Mouse (Mus musculus) MEL (cell line): ENCODE results near the gene Cldnd2. TPM values are rescaled to one million over a fixed set of nuclear protein-coding genes. Genes with fewer than 3 reads are reported as not detected.

Experiments
- DNase-seq: peaks from one replicate; pipeline ENCODE4 v3.0.0; 2011; ENCODE audit warnings: low read depth, low spot score
- H3K27ac ChIP-seq: 2 replicates; pipeline ENCODE4 v1.5.1; 2012; ENCODE audit warnings: low read depth, mild to moderate bottlenecking, control low read depth, low read length, moderate library complexity; ENCODE audit not compliant: control insufficient read depth
- H3K27me3 ChIP-seq, 2 experiments: fragments of 150-350 bp in 1 of 2; sonication (generic) in 1 of 2; 2 replicates each; pipeline ENCODE4 v1.6.1; 2012; ENCODE audit warnings: low read length in 2 of 2, mild to moderate bottlenecking in 2 of 2, improper control_type of control experiment in 1 of 2, moderate library complexity in 1 of 2; ENCODE audit not compliant: insufficient read depth in 2 of 2, control insufficient read depth in 1 of 2
- H3K36me3 ChIP-seq, 2 experiments: 2 replicates each; pipeline ENCODE4 v1.6.1; 2012 to 2014; ENCODE audit warnings: low read length in 2 of 2, improper control_type of control experiment in 1 of 2, inconsistent platforms in 1 of 2, mild to moderate bottlenecking in 1 of 2; ENCODE audit not compliant: insufficient read depth in 2 of 2, control insufficient read depth in 1 of 2
- H3K4me1 ChIP-seq, 2 experiments: fragments of 150-350 bp in 1 of 2; sonication (generic) in 1 of 2; 2 replicates each; pipeline ENCODE4 v1.6.1; 2012; ENCODE audit warnings: low read length in 2 of 2, improper control_type of control experiment in 1 of 2, mild to moderate bottlenecking in 1 of 2; ENCODE audit not compliant: insufficient read depth in 2 of 2, control insufficient read depth in 1 of 2
- H3K4me3 ChIP-seq, 2 experiments: fragments of 150-350 bp in 1 of 2; sonication (generic) in 1 of 2; 2 replicates each; pipeline ENCODE4 v1.5.1; 2012; ENCODE audit warnings: low read depth in 2 of 2, low read length in 2 of 2, mild to moderate bottlenecking in 2 of 2, moderate library complexity in 2 of 2, control low read depth in 1 of 2, improper control_type of control experiment in 1 of 2; ENCODE audit not compliant: control insufficient read depth in 1 of 2, insufficient read depth in 1 of 2
- H3K79me2 ChIP-seq: 2 replicates; pipeline ENCODE4 v1.6.1; 2012; ENCODE audit warnings: mild to moderate bottlenecking, low read length, moderate library complexity; ENCODE audit not compliant: control insufficient read depth, poor library complexity, insufficient read depth
- H3K9ac ChIP-seq: 2 replicates; pipeline ENCODE4 v1.6.1; 2012; ENCODE audit warnings: low read depth, mild to moderate bottlenecking, control low read depth, low read length, moderate library complexity; ENCODE audit not compliant: control insufficient read depth, poor library complexity, severe bottlenecking
- H3K9me3 ChIP-seq: fragments of 150-350 bp; sonication (generic); replicated peaks from 2 replicates; pipeline ENCODE4 v1.6.1; 2012; ENCODE audit warnings: mild to moderate bottlenecking, low read length, improper control_type of control experiment, moderate library complexity; ENCODE audit not compliant: insufficient read depth
- CHD2 ChIP-seq: IDR thresholded peaks from 2 replicates; pipeline ENCODE4 v1.6.1; 2011; ENCODE audit warnings: low read length, improper control_type of control experiment
- CTCF ChIP-seq, 3 experiments: IDR thresholded peaks in 2 of 3; conservative IDR thresholded peaks in 1 of 3; 2 replicates each; pipeline ENCODE4 v1.5.1; 2011 to 2012; ENCODE audit warnings: low read length in 3 of 3, low read depth in 2 of 3, mild to moderate bottlenecking in 2 of 3, improper control_type of control experiment in 1 of 3, inconsistent platforms in 1 of 3, mixed read lengths in 1 of 3, moderate library complexity in 1 of 3; ENCODE audit not compliant: control insufficient read depth in 1 of 3, insufficient read depth in 1 of 3, poor library complexity in 1 of 3, severe bottlenecking in 1 of 3
- ELF1 ChIP-seq: IDR thresholded peaks from 2 replicates; pipeline ENCODE4 v1.6.1; 2014; ENCODE audit warnings: low read depth, mild to moderate bottlenecking, inconsistent platforms, low read length, improper control_type of control experiment, moderate library complexity
- EP300 ChIP-seq, 2 experiments: IDR thresholded peaks; 2 replicates each; pipeline ENCODE4 v1.6.1; 2011; ENCODE audit warnings: improper control_type of control experiment in 2 of 2, low read length in 2 of 2, low read depth in 1 of 2, mild to moderate bottlenecking in 1 of 2
- ETS1 ChIP-seq: IDR thresholded peaks from 2 replicates; pipeline ENCODE4 v1.6.1; 2012; ENCODE audit warnings: low read depth, mild to moderate bottlenecking, inconsistent platforms, low read length, improper control_type of control experiment, moderate library complexity
- HCFC1 ChIP-seq: IDR thresholded peaks from 2 replicates; pipeline ENCODE4 v1.6.1; 2012; ENCODE audit warnings: low read depth, mild to moderate bottlenecking, inconsistent platforms, low read length, improper control_type of control experiment, moderate library complexity
- KAT2A ChIP-seq: conservative IDR thresholded peaks from 2 replicates; pipeline ENCODE4 v1.6.1; 2012; ENCODE audit warnings: low read depth, low read length, improper control_type of control experiment, inconsistent platforms
- MAFK ChIP-seq: IDR thresholded peaks from 2 replicates; pipeline ENCODE4 v1.6.1; 2011; ENCODE audit warnings: low read depth, mild to moderate bottlenecking, low read length, improper control_type of control experiment, borderline replicate concordance
- MAX ChIP-seq: IDR thresholded peaks from 2 replicates; pipeline ENCODE4 v1.6.1; 2011; ENCODE audit warnings: low read length, improper control_type of control experiment
- MAZ ChIP-seq: IDR thresholded peaks from 2 replicates; pipeline ENCODE4 v1.6.1; 2012; ENCODE audit warnings: low read depth, mild to moderate bottlenecking, inconsistent platforms, low read length, improper control_type of control experiment
- MEF2A ChIP-seq: IDR thresholded peaks from 2 replicates; pipeline ENCODE4 v1.6.1; 2014; ENCODE audit warnings: low read depth, mild to moderate bottlenecking, inconsistent platforms, low read length, improper control_type of control experiment; ENCODE audit not compliant: poor library complexity, insufficient replicate concordance, severe bottlenecking; ENCODE audit errors: extremely low read depth
- NELFE ChIP-seq: IDR thresholded peaks from 2 replicates; pipeline ENCODE4 v1.6.1; 2011; ENCODE audit warnings: low read depth, low read length, improper control_type of control experiment
- NRF1 ChIP-seq: IDR thresholded peaks from 2 replicates; pipeline ENCODE4 v1.6.1; 2014; ENCODE audit warnings: low read depth, mild to moderate bottlenecking, inconsistent platforms, low read length, improper control_type of control experiment, moderate library complexity; ENCODE audit not compliant: poor library complexity, insufficient read depth, severe bottlenecking
- POLR2A ChIP-seq, 2 experiments: IDR thresholded peaks; 2 replicates each; pipeline ENCODE4 v1.6.1; 2011 to 2012; ENCODE audit warnings: low read length in 2 of 2, mild to moderate bottlenecking in 2 of 2, control low read depth in 1 of 2, improper control_type of control experiment in 1 of 2, low read depth in 1 of 2, moderate library complexity in 1 of 2; ENCODE audit not compliant: control insufficient read depth in 1 of 2, insufficient read depth in 1 of 2, poor library complexity in 1 of 2
- POLR2AphosphoS2 ChIP-seq: IDR thresholded peaks from 2 replicates; pipeline ENCODE4 v1.6.1; 2011; ENCODE audit warnings: low read length, improper control_type of control experiment
- POLR2AphosphoS5 ChIP-seq: IDR thresholded peaks from 2 replicates; pipeline ENCODE4 v1.6.1; 2012; ENCODE audit warnings: low read depth, borderline replicate concordance, mild to moderate bottlenecking, inconsistent platforms, low read length, moderate library complexity, mixed read lengths
- TBP ChIP-seq: IDR thresholded peaks from 2 replicates; pipeline ENCODE4 v1.8.0; 2011; ENCODE audit warnings: low read depth, low read length, improper control_type of control experiment
- USF1 ChIP-seq: IDR thresholded peaks from 2 replicates; pipeline ENCODE4 v1.6.1; 2014; ENCODE audit warnings: low read depth, mild to moderate bottlenecking, inconsistent platforms, low read length, improper control_type of control experiment, moderate library complexity
- ZMIZ1 ChIP-seq: IDR thresholded peaks from 2 replicates; pipeline ENCODE4 v1.6.1; 2012; ENCODE audit warnings: low read depth, mild to moderate bottlenecking, inconsistent platforms, low read length, improper control_type of control experiment, moderate library complexity
- ZNF384 ChIP-seq: IDR thresholded peaks from 2 replicates; pipeline ENCODE4 v1.6.1; 2012; ENCODE audit warnings: low read depth, mild to moderate bottlenecking, inconsistent platforms, low read length, improper control_type of control experiment
- polyA plus RNA-seq, 2 experiments: library from polyadenylated mRNA; stranded (reverse) in 1 of 2; unstranded in 1 of 2; fragments of >175 nt in 1 of 2; fragments of >200 nt in 1 of 2; gene quantifications; 2 replicates each; pipeline versions ENCODE4 v1.2.1 to v1.2.4; 2012; ENCODE audit warnings: low replicate concordance in 2 of 2, low read depth in 1 of 2; ENCODE audit not compliant: insufficient read length in 2 of 2, insufficient read depth in 1 of 2, missing spikeins in 1 of 2
- total RNA-seq: library from RNA; depleted of rRNA; stranded (reverse); fragments of 300-350 nt; gene quantifications from 2 replicates; pipeline ENCODE4 v1.2.3, GENCODE M21; 2012

Cldnd2 gene
- total and polyA plus RNA-seq, 3 experiments: not detected

- Histone ChIP-seq H3K9me3 (no peaks in the 10 kb centered on the region), H3K4me3 (no peak overlapping the region), H3K36me3 (peaks cover 0 to 21% of the 10 kb centered on the region in 2 experiments; a peak in 2 of 4 replicates), H3K27ac (no peak overlapping the region), H3K27me3 (no peaks in the 10 kb centered on the region), H3K4me1 (peaks cover 2 to 43% of the 10 kb centered on the region in 2 experiments; a peak in 2 of 4 replicates), H3K79me2 (peaks cover 24% of the 10 kb centered on the region), H3K9ac (no peak overlapping the region)
- DNase-seq: no peak
- TF ChIP-seq POLR2AphosphoS5: no peak
- no peak for TF ChIP-seq MAX
- TF ChIP-seq NELFE: no peak
- no peak for TF ChIP-seq NRF1
- no peak for TF ChIP-seq USF1
- TF ChIP-seq ZMIZ1: no peak
Observed at GRCm38 (mm10) chr7:43448246-43448645, 7.7 kb downstream of the Cldnd2 start.

GRCm38 (mm10) chr7:43449811-43450210 is 9.2 kb downstream of the Cldnd2 start:
- H3K9ac ChIP-seq: no peak overlapping the region
- H3K4me3 ChIP-seq: no peak overlapping the region
- no peak for TF ChIP-seq ELF1
- TF ChIP-seq TBP: no peak
- no peak for TF ChIP-seq CTCF (IDR thresholded peaks at IDR 0.05 in 2 of 3, conservative IDR thresholded peaks at IDR 0.05 in 1 of 3; ENCODE audit: control insufficient read depth in 1 of 3, insufficient read depth in 1 of 3, low read depth in 2 of 3, low read length in 3 of 3, poor library complexity in 1 of 3, severe bottlenecking in 1 of 3)
- TF ChIP-seq ZNF384: peak; percentile 58
- no peak for TF ChIP-seq NELFE
- TF ChIP-seq NRF1: no peak
- TF ChIP-seq MAFK: no peak
- H3K27ac ChIP-seq: no peak overlapping the region
- no peaks in the 10 kb centered on the region for H3K9me3 ChIP-seq
- H3K36me3 ChIP-seq: peaks cover 0 to 19% of the 10 kb centered on the region in 2 experiments; a peak in 2 of 4 replicates
- peaks cover 2 to 37% of the 10 kb centered on the region in 2 experiments; a peak in 2 of 4 replicates for H3K4me1 ChIP-seq
- H3K27me3 ChIP-seq: no peaks in the 10 kb centered on the region
- DNase-seq: no peak
- H3K79me2 ChIP-seq: peaks cover 15% of the 10 kb centered on the region

- H3K27ac ChIP-seq: no peak overlapping the region
- no peak overlapping the region for H3K9ac ChIP-seq
- H3K9me3 ChIP-seq: no peaks in the 10 kb centered on the region
- H3K4me1 ChIP-seq: peaks cover 0 to 26% of the 10 kb centered on the region in 2 experiments; a peak in 2 of 4 replicates
- DNase-seq: no peak
- peaks cover 7% of the 10 kb centered on the region; the same call in 1 of the 2 replicates for H3K79me2 ChIP-seq
- H3K27me3 ChIP-seq: no peaks in the 10 kb centered on the region
- no peak overlapping the region for H3K4me3 ChIP-seq
- no peak for TF ChIP-seq EP300 (IDR thresholded peaks at IDR 0.05; ENCODE audit: low read depth in 1 of 2, low read length in 2 of 2)
- TF ChIP-seq MAZ: no peak
- no peak for TF ChIP-seq ELF1
- TF ChIP-seq CHD2: no peak
- no peak for TF ChIP-seq POLR2A (IDR thresholded peaks at IDR 0.05; ENCODE audit: control insufficient read depth in 1 of 2, insufficient read depth in 1 of 2, low read depth in 1 of 2, low read length in 2 of 2, poor library complexity in 1 of 2)
- no peak for TF ChIP-seq MEF2A
- TF ChIP-seq POLR2AphosphoS2: no peak
- no peak for TF ChIP-seq ETS1
- TF ChIP-seq HCFC1: no peak
- TF ChIP-seq KAT2A: no peak
- peaks cover 0 to 15% of the 10 kb centered on the region in 2 experiments; a peak in 2 of 4 replicates for H3K36me3 ChIP-seq
Observed at GRCm38 (mm10) chr7:43451726-43452125, 11.1 kb downstream of the Cldnd2 start.
